Mouse (Mus musculus): ENCODE data around the gene Timm50.

Gene Timm50

GRCm38 (mm10) chr7:28311926-28312543, at the start of gene Timm50:
Gene Timm50, minus strand, starts transcription at chr7:28312072.
- peak; percentile 99 for DNase-seq

GRCm38 (mm10) chr7:28360291-28360690, 48.4 kb upstream of the Timm50 start:
- DNase-seq = peak in 1 of 2 experiments; percentile 27

GRCm38 (mm10) chr7:28359854-28360253, 48.0 kb upstream of the Timm50 start:
- peak in 1 of 2 experiments; percentile 44 for DNase-seq

- no peak for DNase-seq
These were observed 46.6 kb upstream of the Timm50 start for GRCm38 (mm10) chr7:28358431-28358830.

GRCm38 (mm10) chr7:28357984-28358383, 46.1 kb upstream of the Timm50 start:
- peak in 1 of 2 experiments; percentile 44 for DNase-seq

GRCm38 (mm10) chr7:28356981-28357380, 45.1 kb upstream of the Timm50 start:
- peak; percentile 71 to 80 for DNase-seq

- peak in 1 of 2 experiments; percentile 36 for DNase-seq
These were observed 43.3 kb upstream of the Timm50 start for GRCm38 (mm10) chr7:28355221-28355620.

GRCm38 (mm10) chr7:28354596-28354995, 42.7 kb upstream of the Timm50 start:
- no peak for DNase-seq

GRCm38 (mm10) chr7:28354113-28354581, 42.3 kb upstream of the Timm50 start:
- no peak for DNase-seq

GRCm38 (mm10) chr7:28353267-28353666, 41.4 kb upstream of the Timm50 start:
- DNase-seq = no peak

GRCm38 (mm10) chr7:28351676-28352191, 39.9 kb upstream of the Timm50 start:
- no peak for DNase-seq

GRCm38 (mm10) chr7:28350155-28350883, 38.4 kb upstream of the Timm50 start, which contains the start of gene Rps16:
Gene Rps16, plus strand, starts transcription at chr7:28350652.
- peak; percentile 98 for DNase-seq

- DNase-seq = no peak
These were observed 36.7 kb upstream of the Timm50 start for GRCm38 (mm10) chr7:28348601-28349000.

- peak in 1 of 2 experiments; percentile 32 for DNase-seq
These were observed 35.9 kb upstream of the Timm50 start for GRCm38 (mm10) chr7:28347746-28348145.

GRCm38 (mm10) chr7:28344637-28345036, 32.8 kb upstream of the Timm50 start:
- peak in 1 of 2 experiments; percentile 75 for DNase-seq

GRCm38 (mm10) chr7:28341381-28341780, 29.5 kb upstream of the Timm50 start:
- no peak for DNase-seq

GRCm38 (mm10) chr7:28339213-28339917, 27.5 kb upstream of the Timm50 start:
- peak; percentile 64 to 83 for DNase-seq

- peak; percentile 98 to 99 for DNase-seq
These were observed 26.5 kb upstream of the Timm50 start, which contains the start of gene Supt5 for GRCm38 (mm10) chr7:28338108-28338998. Gene Supt5, minus strand, starts transcription at chr7:28338746.

- DNase-seq = no peak
These were observed 23.6 kb upstream of the Timm50 start for GRCm38 (mm10) chr7:28335471-28335870.

- no peak for DNase-seq
These were observed 22.7 kb upstream of the Timm50 start for GRCm38 (mm10) chr7:28334534-28334933.

GRCm38 (mm10) chr7:28328260-28328659, 16.4 kb upstream of the Timm50 start:
- DNase-seq = no peak

GRCm38 (mm10) chr7:28326457-28326856, 14.6 kb upstream of the Timm50 start:
- DNase-seq = no peak
